Mouse (Mus musculus) thymus, postnatal 0 days (tissue): Measurements from ENCODE around the gene Pirt. TPM values are rescaled to one million over a fixed set of nuclear protein-coding genes. Genes with fewer than 3 reads are reported as not detected.

Experiments
- DNase-seq: peaks from one replicate; pipeline ENCODE4 v3.0.0-alpha.2; 2015; ENCODE audit warnings: low spot score
- polyA plus RNA-seq: library from polyadenylated mRNA; unstranded; fragments of >200 nt; fragmentation: Nextera tagmentation; extraction: Ambion mirVana; gene quantifications from 2 replicates; pipeline ENCODE4 v1.2.1, GENCODE M21; 2015

The Pirt gene
- polyA plus RNA-seq, 1 experiment from 2014 or later, result not detected

DNA sequence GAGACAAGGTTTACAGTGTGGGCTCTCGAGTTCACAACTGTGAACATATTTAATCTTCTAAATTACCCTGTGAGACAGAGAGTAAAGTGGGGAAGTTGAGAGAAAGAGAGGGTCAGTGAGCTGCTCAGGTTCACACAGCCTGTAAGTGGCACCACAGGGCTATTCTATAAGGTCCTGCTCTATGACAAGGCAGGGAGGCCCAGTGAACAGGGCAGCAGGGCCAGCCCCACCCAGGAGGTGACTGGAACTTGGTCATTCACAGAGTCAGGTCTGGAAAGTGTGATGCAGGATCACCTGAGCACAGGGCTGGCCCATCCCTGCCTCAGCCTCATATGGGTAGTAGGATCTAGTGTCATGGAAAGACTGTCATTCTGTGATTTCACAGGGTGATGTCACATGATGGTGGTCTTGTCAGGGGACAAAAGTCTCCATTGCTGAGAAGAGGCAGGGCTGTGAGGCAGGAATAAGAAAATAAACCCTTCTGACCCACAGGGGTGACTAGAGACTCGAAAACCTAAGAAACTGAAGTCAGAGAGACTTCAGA, 33.5 kb downstream of the Pirt start:
- no peak for DNase-seq

DNA sequence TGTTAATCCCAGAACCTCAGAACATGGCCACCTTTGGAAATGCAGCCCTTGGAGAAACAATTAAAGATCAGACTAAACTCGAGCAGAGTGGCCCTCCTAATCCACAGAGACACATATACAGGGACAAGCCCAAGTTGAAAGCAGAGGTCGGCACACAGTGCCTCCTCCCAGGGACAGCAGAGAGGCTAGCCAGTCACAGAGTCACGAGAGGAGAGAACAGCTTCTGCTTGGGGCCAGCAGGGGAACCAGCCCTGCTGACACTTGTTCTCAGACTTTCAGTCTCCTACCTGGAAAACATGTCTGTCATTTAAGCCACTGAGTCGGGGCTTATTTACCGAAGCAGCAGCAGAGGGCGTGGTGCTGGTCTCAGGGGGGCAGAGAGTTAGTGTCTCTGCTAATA, 34.7 kb downstream of the Pirt start:
- no peak for DNase-seq

DNA sequence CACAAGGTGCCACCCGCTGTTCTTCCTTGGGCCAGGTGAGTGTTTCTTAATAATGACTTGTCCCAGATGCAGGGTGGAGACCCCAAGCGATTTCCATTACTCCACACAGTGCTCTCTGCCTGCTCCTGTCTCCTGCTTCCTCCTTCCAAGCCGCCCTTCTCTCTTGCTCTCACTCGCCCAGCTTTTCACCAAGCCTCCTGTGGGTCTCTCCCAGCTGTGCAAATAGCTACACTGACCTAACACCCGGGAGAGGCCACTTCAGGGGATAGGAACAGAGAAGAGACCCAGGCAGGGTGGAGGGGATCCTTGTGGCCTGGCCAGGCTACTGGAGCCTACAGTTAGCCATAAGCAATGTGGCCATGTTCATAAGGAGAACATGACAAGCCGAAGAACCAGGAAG, 35.1 kb downstream of the Pirt start:
- no peak for DNase-seq

DNA sequence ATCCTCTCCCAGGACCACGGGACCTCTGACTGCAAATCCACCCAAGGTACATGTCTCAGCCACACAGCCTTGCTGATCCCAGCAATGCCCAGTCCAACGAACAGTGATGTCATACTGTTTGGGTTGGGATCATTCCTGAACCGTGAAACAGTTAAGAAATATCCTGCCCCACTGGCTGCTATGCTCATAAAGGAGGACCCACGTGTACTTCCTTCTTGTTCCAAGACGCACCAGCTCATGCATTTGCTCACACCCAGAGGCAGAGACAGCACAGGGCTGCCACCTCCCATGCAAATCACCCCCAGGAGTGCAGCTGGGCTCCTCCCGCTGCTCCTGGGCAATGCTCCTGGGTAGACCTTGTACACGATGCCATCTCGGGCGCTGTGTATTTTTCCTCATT, 44.5 kb downstream of the Pirt start, which contains the start of gene Tmem238l:
TSS of gene Tmem238l (plus strand) at position 336 of the 400 bp plus-strand sequence.
- DNase-seq, result no peak

DNA sequence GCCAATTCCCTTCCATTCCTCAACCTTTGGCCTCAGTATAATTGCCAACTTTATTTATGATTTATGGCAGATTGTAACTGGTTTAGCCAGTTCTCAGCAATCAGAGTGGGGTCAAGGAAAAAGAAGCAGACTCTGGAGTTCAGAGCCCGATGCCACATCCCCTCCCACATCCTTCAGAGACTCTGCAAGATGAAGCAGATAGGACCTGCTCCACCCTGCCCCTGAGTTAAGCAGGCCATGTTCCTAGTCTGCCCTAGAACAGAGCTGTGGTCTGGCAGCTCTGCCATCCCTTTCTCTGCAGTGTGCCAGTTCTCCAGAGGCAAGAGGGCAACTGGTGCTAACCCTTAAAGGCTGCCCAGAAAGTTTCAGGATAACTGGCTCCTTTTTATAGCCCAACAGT, 49.0 kb downstream of the Pirt start:
- DNase-seq, result no peak

DNA sequence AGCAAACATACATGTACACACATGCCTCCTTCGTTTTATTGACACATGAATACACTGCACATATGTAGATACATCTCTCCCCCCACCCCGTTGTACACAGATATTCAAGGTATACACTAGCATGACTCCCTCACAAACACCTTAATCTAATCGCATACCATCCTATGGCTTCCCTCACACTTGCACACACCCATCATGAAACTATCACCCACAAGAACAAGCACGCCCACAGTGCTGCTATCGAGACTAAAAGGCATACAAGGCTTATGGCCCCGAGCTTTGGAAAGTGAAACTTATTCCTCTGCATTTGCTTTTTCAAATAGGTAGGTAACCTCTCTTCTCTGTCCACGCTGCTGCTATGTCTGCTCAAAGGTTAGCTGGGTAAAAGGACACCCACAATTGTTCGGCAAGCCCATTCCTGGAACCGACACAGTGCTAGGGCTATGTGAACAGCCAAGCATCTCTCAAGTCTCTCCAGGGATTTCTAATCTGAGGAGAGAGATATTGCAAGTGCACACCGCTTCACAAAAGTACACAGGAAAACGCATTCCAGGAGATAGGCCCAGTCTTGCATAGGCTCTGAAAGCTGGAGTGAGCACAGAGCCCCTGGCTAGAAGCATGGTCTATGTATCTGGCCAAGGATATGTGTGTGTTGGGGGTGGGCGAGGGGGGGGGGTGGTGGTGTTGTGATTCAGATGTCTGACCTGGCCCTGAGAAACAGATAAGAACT, 49.8 kb downstream of the Pirt start:
- no peak for DNase-seq

DNA sequence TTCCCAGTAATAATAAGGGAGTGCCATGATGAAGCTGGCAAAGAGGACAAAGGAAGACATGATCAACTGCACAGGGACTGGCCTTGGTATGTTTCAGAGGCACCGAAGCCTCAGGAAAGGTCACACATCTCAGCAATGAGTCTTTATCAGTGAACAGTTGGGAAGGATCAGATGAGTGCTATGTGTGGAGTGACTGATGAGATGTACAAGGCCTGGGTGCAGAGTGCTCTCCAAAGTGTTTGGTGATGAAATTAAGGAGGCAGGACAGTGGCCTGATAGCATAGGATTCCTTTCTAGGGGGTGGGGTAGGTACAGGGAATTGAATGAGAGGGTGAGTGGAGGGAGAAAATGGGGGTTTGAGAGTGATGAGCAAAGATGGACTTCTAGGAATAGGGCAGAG, 51.7 kb downstream of the Pirt start:
- DNase-seq, result no peak

DNA sequence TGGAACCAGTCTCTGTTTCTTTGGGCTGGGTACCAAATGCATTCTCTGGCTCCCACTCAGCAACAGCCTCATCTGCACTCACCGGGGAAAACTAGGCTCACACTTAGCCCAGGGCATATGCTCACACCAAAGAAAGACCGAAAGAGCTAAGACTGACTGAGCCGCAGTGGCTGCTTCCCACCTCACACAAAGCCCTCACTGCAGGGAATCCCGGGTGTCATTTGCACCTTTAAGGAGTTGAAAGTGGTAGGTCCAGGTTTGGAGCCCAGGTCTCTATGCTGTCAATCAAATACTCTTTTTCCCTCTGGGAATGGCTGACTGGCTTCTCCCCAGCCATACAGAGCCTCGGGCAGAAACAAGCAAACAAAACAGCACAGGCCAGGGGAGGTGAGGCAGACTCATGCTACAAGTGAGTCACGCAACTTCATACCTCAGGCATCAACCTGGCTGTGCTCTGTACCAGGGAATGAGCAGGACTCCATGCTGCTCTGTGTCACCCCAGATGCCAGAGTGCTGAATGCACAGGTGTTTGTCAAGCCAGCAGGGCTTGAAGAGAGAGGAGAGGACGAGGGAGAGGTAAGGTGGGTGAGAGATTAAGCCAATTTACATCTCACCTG, 54.8 kb downstream of the Pirt start:
- DNase-seq, result no peak

DNA sequence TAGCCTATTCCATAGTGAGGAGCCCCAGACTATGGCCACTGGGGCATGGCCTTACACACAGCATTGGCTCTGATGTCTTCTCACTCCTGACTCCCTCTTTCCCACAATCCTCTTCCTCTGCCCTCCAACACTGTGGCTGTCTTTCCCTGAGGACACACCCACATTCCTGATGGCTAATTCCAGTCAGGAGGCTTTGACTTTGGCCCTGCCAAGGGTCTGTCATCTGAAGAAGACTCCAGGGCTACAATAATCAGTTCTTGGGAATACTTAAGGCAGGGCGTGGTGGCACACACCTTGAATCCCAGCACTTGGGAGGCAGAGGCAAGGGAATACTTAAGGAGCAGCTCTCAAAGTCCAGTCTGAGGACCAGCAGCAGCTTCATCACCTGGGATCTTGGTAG, 56.8 kb downstream of the Pirt start:
- no peak for DNase-seq

DNA sequence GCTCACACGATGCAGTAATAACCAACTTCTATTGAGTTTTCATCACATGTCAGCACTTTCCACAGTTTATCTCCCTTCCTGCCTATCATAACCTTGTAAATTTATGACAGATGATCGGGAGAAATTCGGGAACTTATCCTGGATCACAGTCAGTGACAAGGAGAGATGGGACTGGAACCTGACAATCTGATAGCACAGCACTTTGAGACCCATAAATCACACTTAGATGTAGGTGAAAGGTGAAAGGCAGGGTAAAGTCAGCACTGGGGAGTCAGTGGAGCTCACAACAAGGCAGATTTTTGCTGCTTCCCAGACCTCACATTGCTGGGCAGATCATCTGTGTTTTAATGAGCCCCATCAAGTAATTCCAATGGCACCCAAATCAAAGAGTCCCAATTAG, 61.7 kb downstream of the Pirt start:
- DNase-seq, result no peak

DNA sequence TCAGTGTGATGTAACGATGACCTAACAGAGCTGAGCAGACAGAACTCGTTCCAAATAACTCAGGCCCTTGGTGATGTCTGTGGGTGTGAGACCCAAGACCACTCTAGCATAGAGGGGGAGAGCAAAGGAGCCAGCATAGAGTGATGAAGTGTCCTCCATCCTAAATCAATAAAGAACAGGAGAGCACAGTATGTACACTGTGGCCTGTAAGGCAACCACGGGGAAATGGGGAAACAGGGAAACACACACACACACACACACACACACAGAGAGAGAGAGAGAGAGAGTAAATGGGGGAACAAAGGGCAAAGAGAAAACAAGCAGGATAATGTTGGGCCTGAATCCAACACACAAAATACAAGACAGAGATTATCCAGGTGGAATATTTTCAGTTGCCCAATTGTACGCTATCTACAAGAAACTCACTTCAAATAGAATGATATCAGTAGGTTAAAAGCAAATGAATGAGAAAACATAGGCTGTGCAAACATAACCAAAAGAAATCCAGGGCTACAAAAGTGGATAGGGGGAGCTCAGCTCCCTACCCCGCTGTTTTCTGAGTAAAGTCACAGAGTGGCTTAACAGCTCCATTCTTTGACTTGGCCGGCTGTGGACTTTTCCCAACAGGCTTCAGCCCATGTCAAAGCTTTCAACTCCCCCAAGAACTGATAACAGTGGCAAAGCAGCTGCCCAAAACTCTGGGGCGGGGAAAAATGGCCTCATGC, 64.0 kb downstream of the Pirt start:
- DNase-seq, result no peak

Other genes with a start within 250 kb of the Pirt start
- gene Tmem238l, start 44.7 kb downstream of the Pirt start, polyA plus RNA-seq, result 0.23 TPM in 1 of 2 replicates, not detected in the other
- 0.50 and 0.60 TPM in 2 replicates for gene Tmem220, start 113.2 kb downstream of the Pirt start, polyA plus RNA-seq
- gene Adprm, start 140.6 kb downstream of the Pirt start, polyA plus RNA-seq, result 42.4 and 47.7 TPM in 2 replicates
- gene Sco1, start 140.7 kb downstream of the Pirt start, polyA plus RNA-seq, result 12.4 and 12.7 TPM in 2 replicates
- 0.22 and 0.35 TPM in 2 replicates for gene Myh3, start 166.3 kb downstream of the Pirt start, polyA plus RNA-seq